Mouse (Mus musculus) thymus, adult 2 months (tissue): Measurements from ENCODE around the gene Lrrc71. TPM values are rescaled to one million over a fixed set of nuclear protein-coding genes. Genes with fewer than 3 reads are reported as not detected.

Experiments used
- DNase-seq: peaks from one replicate; pipeline ENCODE4 v3.0.0; 2021
- H3K27ac ChIP-seq: fragments of 200-500 bp; 2 replicates; pipeline ENCODE4 v1.5.1; 2012; ENCODE audit warnings: low read length, control low read depth; ENCODE audit not compliant: control insufficient read depth, insufficient read depth
- H3K27me3 ChIP-seq: fragments of 200-500 bp; 2 replicates; pipeline ENCODE4 v1.6.1; 2012; ENCODE audit warnings: mild to moderate bottlenecking, low read length, moderate library complexity, mixed read lengths; ENCODE audit not compliant: control insufficient read depth, insufficient read depth
- H3K36me3 ChIP-seq: fragments of 200-500 bp; 2 replicates; pipeline ENCODE4 v1.6.1; 2012; ENCODE audit warnings: mild to moderate bottlenecking, low read length, moderate library complexity; ENCODE audit not compliant: control insufficient read depth, insufficient read depth
- H3K4me1 ChIP-seq: fragments of 200-500 bp; replicated peaks from 2 replicates; pipeline ENCODE4 v1.6.1; 2012; ENCODE audit warnings: low read length; ENCODE audit not compliant: control insufficient read depth, insufficient read depth
- H3K4me3 ChIP-seq: fragments of 200-500 bp; 2 replicates; pipeline ENCODE4 v1.5.1; 2012; ENCODE audit warnings: mild to moderate bottlenecking, low read length, control low read depth, moderate library complexity; ENCODE audit not compliant: control insufficient read depth, insufficient read depth
- CTCF ChIP-seq: fragments of 200-500 bp; IDR thresholded peaks from 2 replicates; pipeline ENCODE4 v1.5.1; 2012; ENCODE audit warnings: mild to moderate bottlenecking, control low read depth, low read length, moderate library complexity, borderline replicate concordance; ENCODE audit not compliant: control insufficient read depth, poor library complexity, insufficient read depth; ENCODE audit errors: extremely low read depth
- POLR2A ChIP-seq: fragments of 200-500 bp; IDR thresholded peaks from 2 replicates; pipeline ENCODE4 v1.6.1; 2012; ENCODE audit warnings: mild to moderate bottlenecking, low read length, control low read depth, moderate library complexity; ENCODE audit not compliant: control insufficient read depth, poor library complexity, insufficient read depth; ENCODE audit errors: extremely low read depth
- WGBS: fragments of 180-500 bp; shearing (Covaris S2); methylation state at CpG from one replicate; pipeline ENCODE4 v1.1.7; 2018; 5-methylcytosine and 5-hydroxymethylcytosine counted together
- polyA plus RNA-seq: library from polyadenylated mRNA; depleted of rRNA; stranded (reverse); fragments of >200 nt; gene quantifications from 2 replicates; pipeline ENCODE4 v1.2.3, GENCODE M21; 2012

Lrrc71 gene
- polyA plus RNA-seq, 1 experiment = 0.39 TPM

GRCm38 (mm10) chr3:87742735-87743134 is 5.7 kb downstream of the Lrrc71 start:
- Histone ChIP-seq H3K27me3 (no peaks in the 10 kb centered on the region), H3K4me1 (peaks cover 14% of the 10 kb centered on the region), H3K4me3 (no peak overlapping the region), H3K27ac (no peak overlapping the region), H3K36me3 (no peaks in the 10 kb centered on the region)
- 9% methylated on average over 16 of the region's 16 CpGs for WGBS
- TF ChIP-seq POLR2A = no peak
- no peak for TF ChIP-seq CTCF
- DNase-seq = peak; percentile 68

GRCm38 (mm10) chr3:87742013-87742412 is 6.4 kb downstream of the Lrrc71 start:
- H3K27me3 ChIP-seq = no peaks in the 10 kb centered on the region
- H3K4me1 ChIP-seq = peaks cover 14% of the 10 kb centered on the region
- no peak overlapping the region for H3K27ac ChIP-seq
- no peak for DNase-seq
- H3K4me3 ChIP-seq = no peak overlapping the region
- no peak for TF ChIP-seq POLR2A
- TF ChIP-seq CTCF = no peak
- no peaks in the 10 kb centered on the region for H3K36me3 ChIP-seq
- 80% methylated on average over 3 of the region's 3 CpGs for WGBS

GRCm38 (mm10) chr3:87738906-87739305 is 9.5 kb downstream of the Lrrc71 start:
- TF ChIP-seq CTCF (no peak), POLR2A (no peak)
- H3K4me3 ChIP-seq = no peak overlapping the region
- H3K36me3 ChIP-seq = no peaks in the 10 kb centered on the region
- no peak overlapping the region for H3K27ac ChIP-seq
- H3K27me3 ChIP-seq = no peaks in the 10 kb centered on the region
- H3K4me1 ChIP-seq = peaks cover 14% of the 10 kb centered on the region
- DNase-seq = no peak
- WGBS = 93% methylated on average over 5 of the region's 5 CpGs

GRCm38 (mm10) chr3:87735335-87735734 is 13.1 kb downstream of the Lrrc71 start:
- DNase-seq = no peak
- 93% methylated on average over 9 of the region's 9 CpGs for WGBS
- H3K27ac ChIP-seq = no peak overlapping the region
- no peaks in the 10 kb centered on the region for H3K4me1 ChIP-seq
- H3K27me3 ChIP-seq = no peaks in the 10 kb centered on the region
- no peak for TF ChIP-seq POLR2A
- TF ChIP-seq CTCF = no peak
- no peak overlapping the region for H3K4me3 ChIP-seq
- no peaks in the 10 kb centered on the region for H3K36me3 ChIP-seq

- no peak for DNase-seq
- Histone ChIP-seq H3K27ac (no peak overlapping the region), H3K4me1 (no peaks in the 10 kb centered on the region), H3K27me3 (no peaks in the 10 kb centered on the region), H3K4me3 (no peak overlapping the region), H3K36me3 (no peaks in the 10 kb centered on the region)
- WGBS = 95% methylated on average over 11 of the region's 11 CpGs
- TF ChIP-seq CTCF (no peak), POLR2A (no peak)
Measured at GRCm38 (mm10) chr3:87733984-87734761, 14.3 kb downstream of the Lrrc71 start.

GRCm38 (mm10) chr3:87733098-87733497 is 15.3 kb downstream of the Lrrc71 start:
- Histone ChIP-seq H3K27me3 (no peaks in the 10 kb centered on the region), H3K4me1 (no peaks in the 10 kb centered on the region), H3K36me3 (peaks cover 5% of the 10 kb centered on the region), H3K4me3 (no peak overlapping the region), H3K27ac (no peak overlapping the region; the same call in 1 of the 2 replicates)
- TF ChIP-seq POLR2A = no peak
- TF ChIP-seq CTCF = no peak
- 93% methylated on average over 4 of the region's 4 CpGs for WGBS
- DNase-seq = no peak
